Mouse (Mus musculus): ENCODE data around the gene Gm49387.

Gm49387 gene

GRCm38 (mm10) chr14:31574903-31575665 is 65.6 kb downstream of the Gm49387 start:
- no peak for DNase-seq (ENCODE audit: low spot score)

GRCm38 (mm10) chr14:31572561-31573175 is 68.0 kb downstream of the Gm49387 start:
- DNase-seq (ENCODE audit: low spot score): no peak

GRCm38 (mm10) chr14:31571419-31571818 is 69.3 kb downstream of the Gm49387 start:
- no peak for DNase-seq (ENCODE audit: low spot score)

DNA sequence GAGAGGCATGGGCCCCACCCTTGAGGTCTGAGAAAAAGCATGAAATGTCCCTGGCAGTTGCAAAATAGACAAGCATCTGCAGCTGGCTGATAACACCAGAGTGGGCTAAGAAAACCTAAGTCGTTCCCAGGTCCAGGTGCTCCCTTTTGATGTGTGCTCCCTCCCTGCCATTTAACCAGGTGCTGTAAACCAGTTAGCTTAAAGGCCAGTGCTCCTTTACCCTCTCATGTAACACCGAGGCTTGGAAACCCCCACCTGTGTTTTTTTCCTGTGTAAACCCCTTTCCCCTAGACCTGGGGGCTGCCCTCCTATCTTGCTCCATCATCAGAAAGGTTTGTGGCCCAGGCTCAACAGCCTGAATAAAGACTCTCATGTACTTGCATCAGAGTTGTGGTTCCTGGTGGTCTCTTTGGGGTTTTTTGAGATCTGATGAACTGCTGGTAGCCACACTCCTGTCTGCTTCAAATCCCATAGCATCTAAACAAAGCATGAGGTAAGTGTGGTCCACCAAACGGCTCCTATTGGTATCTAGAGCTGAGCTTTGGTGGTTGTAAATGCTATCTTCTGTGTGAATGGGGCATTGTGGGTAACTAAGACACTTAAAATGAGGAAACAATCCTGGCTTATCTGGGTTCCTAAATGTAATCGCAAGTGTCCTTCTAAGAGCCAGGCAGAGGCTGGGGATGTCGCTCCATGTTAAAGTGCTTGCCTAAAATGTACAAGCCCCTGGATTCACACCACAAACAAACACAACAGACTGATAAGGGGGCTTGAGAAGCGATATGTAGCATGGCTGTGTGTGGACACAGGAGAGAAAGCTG is 70.3 kb downstream of the Gm49387 start:
- DNase-seq (ENCODE audit: low spot score): no peak

GRCm38 (mm10) chr14:31569151-31569631 is 71.5 kb downstream of the Gm49387 start:
- DNase-seq (ENCODE audit: low spot score): no peak

DNA sequence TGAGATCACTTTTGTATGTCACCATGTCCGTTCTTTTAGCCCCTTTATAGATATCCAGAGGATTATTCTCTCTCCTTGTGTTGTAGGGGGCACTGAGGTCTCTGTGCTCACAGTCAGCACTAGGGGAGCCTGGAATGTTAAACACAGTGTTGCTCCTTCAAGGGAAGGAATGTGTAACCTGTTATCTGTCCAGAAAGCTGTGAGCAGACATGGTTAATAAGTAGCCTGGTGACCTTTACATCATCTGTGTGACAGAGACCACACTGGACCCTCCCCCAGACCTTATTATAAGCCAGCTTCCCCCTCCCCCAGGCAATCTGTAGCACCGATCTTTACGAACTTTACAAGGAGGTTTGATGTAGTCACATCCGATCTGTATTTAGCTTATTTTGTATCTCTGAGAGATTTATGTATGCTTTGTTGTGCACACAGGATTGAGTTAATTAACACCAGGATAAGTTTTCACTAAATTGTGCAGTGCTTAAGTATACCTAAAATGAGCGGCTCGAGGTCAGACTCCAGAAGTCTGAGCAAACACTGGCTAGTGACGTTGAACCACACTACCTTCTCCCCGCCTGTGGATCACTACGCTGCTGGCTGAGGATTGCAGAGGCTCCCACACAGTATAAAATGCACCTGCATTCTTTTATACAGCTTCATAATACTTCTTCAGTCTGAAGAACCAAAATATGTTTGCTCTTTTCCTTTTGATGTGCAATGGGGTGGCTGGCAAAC is 75.0 kb downstream of the Gm49387 start:
- no peak for DNase-seq (ENCODE audit: low spot score)

- peak; percentile 15 for DNase-seq (ENCODE audit: low spot score)
Measured at GRCm38 (mm10) chr14:31564452-31565179, 76.1 kb downstream of the Gm49387 start.

DNA sequence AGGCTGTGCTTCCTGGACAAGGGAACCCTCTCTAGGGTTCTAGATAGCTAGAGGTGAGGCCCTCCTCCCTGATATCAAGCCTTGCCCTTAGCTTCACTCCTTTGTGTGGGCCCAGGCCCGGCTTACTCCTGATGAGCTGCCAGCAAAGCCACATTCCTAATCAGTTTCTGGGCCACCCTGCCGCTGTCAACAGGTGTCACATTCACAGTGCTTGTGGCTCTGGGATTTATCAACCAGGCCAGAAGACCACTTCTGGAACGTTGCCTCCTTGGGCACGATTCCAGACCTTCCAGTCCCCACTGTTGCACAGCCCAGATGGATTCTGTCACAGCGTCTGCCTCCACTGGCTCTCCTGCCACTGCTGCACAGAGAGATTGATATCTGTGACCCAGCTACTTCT is 79.8 kb downstream of the Gm49387 start:
- DNase-seq (ENCODE audit: low spot score): no peak

DNA sequence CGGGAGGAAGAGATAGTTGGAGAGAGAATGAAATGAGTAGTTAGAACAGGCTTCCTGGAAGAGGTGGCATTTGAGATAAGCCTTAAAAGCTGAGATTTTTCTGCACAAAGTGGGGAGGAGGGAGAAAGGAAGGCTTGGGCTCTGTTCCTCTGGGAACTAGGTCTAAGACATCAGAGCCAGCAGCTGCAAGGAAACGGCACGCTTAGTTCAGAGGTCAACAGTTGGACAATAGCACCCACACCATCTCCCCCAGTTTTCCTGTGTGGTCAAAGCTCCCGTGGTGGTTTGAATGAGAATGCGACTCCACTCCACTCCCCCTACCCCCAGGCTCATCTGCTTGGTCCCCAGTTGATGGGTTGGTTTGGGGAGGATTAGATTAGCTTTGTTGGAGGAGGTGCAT is 81.5 kb downstream of the Gm49387 start:
- DNase-seq (ENCODE audit: low spot score): no peak

DNA sequence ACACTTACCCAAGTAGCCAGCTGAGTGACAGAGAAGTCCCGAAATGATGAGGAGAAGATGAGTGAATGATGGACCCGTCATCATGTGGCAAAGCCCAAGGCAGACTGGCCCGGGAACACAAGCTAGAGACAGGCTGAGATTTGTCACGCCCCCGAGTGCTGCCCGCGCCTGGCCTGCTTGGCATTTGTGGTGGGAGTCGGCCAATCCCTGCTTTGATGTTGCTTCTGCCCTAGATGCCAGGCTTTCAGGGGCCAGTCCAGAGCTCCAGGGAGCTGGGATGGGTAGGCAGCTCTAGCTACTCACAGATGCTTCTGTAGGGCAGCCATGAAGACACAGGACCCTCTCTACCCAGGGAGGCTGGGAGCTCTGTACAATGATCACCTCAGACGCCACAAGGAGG is 82.9 kb downstream of the Gm49387 start:
- no peak for DNase-seq (ENCODE audit: low spot score)

DNA sequence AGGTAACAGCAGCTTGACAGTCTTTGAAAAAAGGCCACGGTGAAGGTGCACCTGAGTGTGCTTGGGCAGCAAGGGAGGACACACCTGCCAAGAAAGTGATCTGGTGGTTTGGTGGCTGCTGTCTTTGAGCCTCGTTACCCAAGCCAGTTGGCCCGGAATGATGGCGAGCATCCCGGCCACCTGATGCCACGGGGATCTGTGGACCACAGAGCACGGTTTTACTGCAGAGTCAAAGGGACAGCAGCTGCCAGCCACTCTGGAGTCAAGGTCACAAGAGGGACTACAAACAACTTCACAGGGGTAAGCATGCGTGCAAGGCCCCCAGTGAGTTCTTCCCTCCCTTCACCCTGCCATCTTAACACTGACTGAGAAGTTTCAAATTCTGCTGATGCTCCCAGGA is 83.4 kb downstream of the Gm49387 start:
- no peak for DNase-seq (ENCODE audit: low spot score)

GRCm38 (mm10) chr14:31556526-31557260 is 84.0 kb downstream of the Gm49387 start:
- no peak for DNase-seq (ENCODE audit: low spot score)

- DNase-seq (ENCODE audit: low spot score): no peak
Measured at GRCm38 (mm10) chr14:31555963-31556434, 84.7 kb downstream of the Gm49387 start.

DNA sequence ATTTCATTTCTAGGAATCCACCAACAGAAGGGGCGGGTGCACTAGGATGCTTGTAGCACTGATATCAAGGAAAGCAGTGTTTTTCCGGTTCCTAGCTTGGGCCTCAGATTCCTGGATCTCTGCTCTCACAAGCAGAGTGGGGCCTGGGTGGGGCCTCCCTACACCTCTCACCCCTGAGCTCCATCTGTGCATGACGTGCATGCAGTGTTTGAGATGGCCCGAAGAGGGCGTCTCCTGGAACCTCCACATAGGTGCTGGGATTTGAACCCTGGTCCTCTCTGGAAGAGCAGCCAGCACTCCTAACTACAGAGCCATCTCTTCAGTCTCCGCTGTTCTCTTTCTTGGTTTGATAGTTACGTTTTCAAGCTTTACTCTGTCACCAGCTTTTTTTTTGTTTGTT is 85.7 kb downstream of the Gm49387 start:
- DNase-seq (ENCODE audit: low spot score): no peak

GRCm38 (mm10) chr14:31543885-31544442 is 96.7 kb downstream of the Gm49387 start:
- DNase-seq (ENCODE audit: low spot score): no peak

DNA sequence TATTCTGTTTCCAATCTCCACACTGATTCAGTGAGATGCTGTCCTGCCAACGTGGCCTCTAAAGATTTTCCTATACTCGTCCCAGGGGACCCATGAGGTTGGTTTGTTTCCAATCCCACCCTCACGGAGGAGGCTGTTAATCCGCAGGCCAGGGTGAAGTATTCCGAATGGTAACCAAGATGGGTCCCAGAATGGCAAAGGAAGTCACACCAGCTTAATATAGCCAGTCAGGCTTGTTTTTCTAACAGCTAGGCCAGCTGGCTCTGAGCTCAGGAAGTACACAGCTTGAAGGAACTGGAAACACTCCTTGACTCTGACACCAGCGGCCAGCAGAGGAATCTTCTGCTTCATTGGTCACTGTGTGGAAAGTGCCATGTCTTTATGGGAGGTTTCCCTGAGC is 103.4 kb downstream of the Gm49387 start:
- no peak for DNase-seq (ENCODE audit: low spot score)

GRCm38 (mm10) chr14:31532656-31533055 is 108.0 kb downstream of the Gm49387 start:
- DNase-seq (ENCODE audit: low spot score): no peak

DNA sequence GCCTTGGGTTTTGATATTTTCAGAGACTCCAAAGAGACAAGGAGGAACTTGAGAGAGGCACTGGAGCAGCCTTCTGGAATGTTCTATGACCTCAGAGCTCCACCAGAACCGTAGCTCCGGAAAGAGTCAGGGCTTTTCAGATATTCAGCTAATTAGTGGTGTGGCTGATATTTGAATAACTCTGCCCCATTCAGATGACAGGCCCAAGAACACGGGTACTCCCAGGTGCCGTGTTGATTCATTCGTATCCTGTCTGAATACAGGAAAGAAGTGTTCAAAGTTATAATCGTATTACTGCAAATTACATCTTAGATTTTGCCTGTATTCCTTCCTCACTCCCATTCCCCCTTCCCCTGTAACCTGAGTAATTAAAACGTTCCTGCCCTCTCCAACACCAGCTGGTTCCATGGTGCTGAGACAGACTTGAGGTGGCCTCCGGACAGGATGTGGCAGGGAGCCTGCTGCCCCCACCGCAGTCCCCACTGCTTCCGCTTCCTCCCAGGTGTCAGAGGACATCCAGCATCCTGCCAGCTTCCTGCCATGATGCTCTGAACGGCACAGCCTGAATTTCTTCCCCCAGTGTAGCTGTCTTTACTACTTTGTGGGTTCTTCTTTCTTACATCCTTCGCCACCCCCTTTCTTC is 109.1 kb downstream of the Gm49387 start:
- no peak for DNase-seq (ENCODE audit: low spot score)

- DNase-seq (ENCODE audit: low spot score): no peak
Measured at GRCm38 (mm10) chr14:31530847-31531246, 109.8 kb downstream of the Gm49387 start.

Measured in retina, embryonic 14.5 days (tissue).